Mouse (Mus musculus) midbrain, embryonic 10.5 days (tissue): ENCODE data around the gene Trim25. TPM values are rescaled to one million over a fixed set of nuclear protein-coding genes. Genes with fewer than 3 reads are reported as not detected.

Experiments
- DNase-seq: peaks from one replicate; pipeline ENCODE4 v3.0.0-alpha.2; 2017; ENCODE audit warnings: low spot score
- H3K27ac ChIP-seq: fragments of 300-500 bp; sonication (generic); replicated peaks from 2 replicates; pipeline ENCODE4 v1.5.1; 2016; ENCODE audit warnings: mild to moderate bottlenecking
- H3K27me3 ChIP-seq: fragments of 300-500 bp; sonication (generic); 2 replicates; pipeline ENCODE4 v1.6.1; 2016; ENCODE audit warnings: low read depth, mild to moderate bottlenecking; ENCODE audit not compliant: poor library complexity, severe bottlenecking
- H3K36me3 ChIP-seq: fragments of 300-500 bp; sonication (generic); 2 replicates; pipeline ENCODE4 v1.6.1; 2016; ENCODE audit warnings: mild to moderate bottlenecking, moderate library complexity
- H3K4me1 ChIP-seq: fragments of 300-500 bp; sonication (generic); 2 replicates; pipeline ENCODE4 v1.6.1; 2016
- H3K4me3 ChIP-seq: fragments of 300-500 bp; sonication (generic); 2 replicates; pipeline ENCODE4 v1.5.1; 2016; ENCODE audit warnings: mild to moderate bottlenecking, moderate library complexity
- H3K9me3 ChIP-seq: fragments of 300-500 bp; sonication (generic); replicated peaks from 2 replicates; pipeline ENCODE4 v1.6.1; 2016; ENCODE audit warnings: mild to moderate bottlenecking
- WGBS: fragments of 180-500 bp; shearing (Covaris S2); methylation state at CpG from one replicate; pipeline ENCODE4 v1.1.7; 2016; 5-methylcytosine and 5-hydroxymethylcytosine counted together
- polyA plus RNA-seq: library from polyadenylated mRNA; unstranded; fragments of >200 nt; fragmentation: Nextera tagmentation; extraction: Ambion mirVana; gene quantifications from 2 replicates; pipeline ENCODE4 v1.2.1, GENCODE M21; 2016

Gene Trim25
- polyA plus RNA-seq, 1 experiment from 2014 or later: 3.0 TPM

- no peaks in the 10 kb centered on the region for H3K9me3 ChIP-seq
- no peaks in the 10 kb centered on the region for H3K36me3 ChIP-seq
- 87% methylated on average over 5 of the region's 5 CpGs for WGBS
- no peaks in the 10 kb centered on the region for H3K27me3 ChIP-seq
- H3K4me3 ChIP-seq: no peak overlapping the region
- no peak for DNase-seq
- H3K4me1 ChIP-seq: no peaks in the 10 kb centered on the region
- no peak overlapping the region for H3K27ac ChIP-seq
Measured at GRCm38 (mm10) chr11:89012241-89012640, 13.1 kb downstream of the Trim25 start.

- no peak overlapping the region for H3K27ac ChIP-seq
- DNase-seq: no peak
- WGBS: 89% methylated on average over 9 of the region's 9 CpGs
Measured at GRCm38 (mm10) chr11:89017514-89018182, 18.5 kb downstream of the Trim25 start.

GRCm38 (mm10) chr11:89020681-89021305 lies 21.6 kb downstream of the Trim25 start:
- H3K36me3 ChIP-seq: no peaks in the 10 kb centered on the region
- no peaks in the 10 kb centered on the region for H3K27me3 ChIP-seq
- H3K4me1 ChIP-seq: peaks cover 15% of the 10 kb centered on the region
- WGBS: 72% methylated on average over 9 of the region's 9 CpGs
- no peak for DNase-seq
- no peaks in the 10 kb centered on the region for H3K9me3 ChIP-seq
- H3K4me3 ChIP-seq: no peak overlapping the region
- H3K27ac ChIP-seq: no peak overlapping the region

More at GRCm38 (mm10) chr11:89017514-89018182, 18.5 kb downstream of the Trim25 start:
- H3K27me3 ChIP-seq: no peaks in the 10 kb centered on the region
- H3K4me1 ChIP-seq: peaks cover 15% of the 10 kb centered on the region
- H3K36me3 ChIP-seq: no peaks in the 10 kb centered on the region
- H3K9me3 ChIP-seq: no peaks in the 10 kb centered on the region
- no peak overlapping the region for H3K4me3 ChIP-seq

- Histone ChIP-seq H3K27ac (no peak overlapping the region), H3K4me1 (peaks cover 15% of the 10 kb centered on the region), H3K27me3 (no peaks in the 10 kb centered on the region), H3K9me3 (no peaks in the 10 kb centered on the region), H3K36me3 (no peaks in the 10 kb centered on the region), H3K4me3 (no peak overlapping the region)
- no peak for DNase-seq
- 81% methylated on average over 7 of the region's 7 CpGs for WGBS
Measured at GRCm38 (mm10) chr11:89021687-89022086, 22.5 kb downstream of the Trim25 start.

GRCm38 (mm10) chr11:89022120-89022731 lies 23.1 kb downstream of the Trim25 start:
- no peak for DNase-seq
- Histone ChIP-seq H3K27ac (no peak overlapping the region), H3K27me3 (no peaks in the 10 kb centered on the region), H3K4me3 (no peak overlapping the region), H3K36me3 (no peaks in the 10 kb centered on the region), H3K4me1 (peaks cover 15% of the 10 kb centered on the region), H3K9me3 (no peaks in the 10 kb centered on the region)
- WGBS: 77% methylated on average over 8 of the region's 8 CpGs

GRCm38 (mm10) chr11:89023477-89023876 lies 24.3 kb downstream of the Trim25 start:
- peaks cover 15% of the 10 kb centered on the region for H3K4me1 ChIP-seq
- H3K9me3 ChIP-seq: no peaks in the 10 kb centered on the region
- no peaks in the 10 kb centered on the region for H3K36me3 ChIP-seq
- no peak for DNase-seq
- WGBS: 76% methylated on average over 10 of the region's 10 CpGs
- H3K27me3 ChIP-seq: no peaks in the 10 kb centered on the region
- no peak overlapping the region for H3K4me3 ChIP-seq
- no peak overlapping the region for H3K27ac ChIP-seq

GRCm38 (mm10) chr11:89024181-89024881 lies 25.2 kb downstream of the Trim25 start:
- no peaks in the 10 kb centered on the region for H3K36me3 ChIP-seq
- H3K9me3 ChIP-seq: no peaks in the 10 kb centered on the region
- WGBS: 82% methylated on average over 11 of the region's 11 CpGs
- no peak overlapping the region for H3K27ac ChIP-seq
- DNase-seq: no peak
- H3K4me1 ChIP-seq: peaks cover 15% of the 10 kb centered on the region
- H3K4me3 ChIP-seq: no peak overlapping the region
- no peaks in the 10 kb centered on the region for H3K27me3 ChIP-seq

- H3K36me3 ChIP-seq: no peaks in the 10 kb centered on the region
- no peaks in the 10 kb centered on the region for H3K9me3 ChIP-seq
- H3K27me3 ChIP-seq: no peaks in the 10 kb centered on the region
- H3K4me1 ChIP-seq: peaks cover 16% of the 10 kb centered on the region
- H3K27ac ChIP-seq: no peak overlapping the region
- no peak overlapping the region for H3K4me3 ChIP-seq
- no peak for DNase-seq
- WGBS: 82% methylated on average over 3 of the region's 3 CpGs
Measured at GRCm38 (mm10) chr11:89025603-89026002, 26.4 kb downstream of the Trim25 start.

- whole genome bisulfite sequencing: 94% methylated on average over 3 of the region's 3 CpGs
- Histone ChIP-seq H3K27me3 (no peaks in the 10 kb centered on the region), H3K27ac (no peak overlapping the region)
Measured at GRCm38 (mm10) chr11:89026117-89026516, 26.9 kb downstream of the Trim25 start.

GRCm38 (mm10) chr11:89027955-89028361 lies 28.8 kb downstream of the Trim25 start:
- H3K36me3 ChIP-seq: no peaks in the 10 kb centered on the region
- H3K27ac ChIP-seq: no peak overlapping the region
- H3K9me3 ChIP-seq: no peaks in the 10 kb centered on the region
- no peak overlapping the region for H3K4me3 ChIP-seq
- whole genome bisulfite sequencing: 81% methylated on average over 10 of the region's 10 CpGs
- peaks cover 5% of the 10 kb centered on the region; the same call in 1 of the 2 replicates for H3K4me1 ChIP-seq
- no peaks in the 10 kb centered on the region for H3K27me3 ChIP-seq
- DNase-seq: no peak

More at GRCm38 (mm10) chr11:89026117-89026516, 26.9 kb downstream of the Trim25 start:
- H3K4me1 ChIP-seq: peaks cover 12% of the 10 kb centered on the region
- no peaks in the 10 kb centered on the region for H3K36me3 ChIP-seq
- H3K4me3 ChIP-seq: no peak overlapping the region
- no peaks in the 10 kb centered on the region for H3K9me3 ChIP-seq
- no peak for DNase-seq

GRCm38 (mm10) chr11:89028871-89029405 lies 29.8 kb downstream of the Trim25 start:
- Histone ChIP-seq H3K4me1 (peaks cover 5% of the 10 kb centered on the region; the same call in 1 of the 2 replicates), H3K4me3 (no peak overlapping the region), H3K36me3 (no peaks in the 10 kb centered on the region), H3K27me3 (no peaks in the 10 kb centered on the region), H3K9me3 (no peaks in the 10 kb centered on the region), H3K27ac (no peak overlapping the region; the same call in 1 of the 2 replicates)
- no peak for DNase-seq
- WGBS: 66% methylated on average over 10 of the region's 10 CpGs

- DNase-seq: no peak
- no peak overlapping the region for H3K27ac ChIP-seq
- H3K9me3 ChIP-seq: no peaks in the 10 kb centered on the region
- no peaks in the 10 kb centered on the region for H3K36me3 ChIP-seq
- no peak overlapping the region for H3K4me3 ChIP-seq
- H3K27me3 ChIP-seq: no peaks in the 10 kb centered on the region
- WGBS: 76% methylated on average over 6 of the region's 6 CpGs
- H3K4me1 ChIP-seq: peaks cover 5% of the 10 kb centered on the region; the same call in 1 of the 2 replicates
Measured at GRCm38 (mm10) chr11:89030552-89030951, 31.4 kb downstream of the Trim25 start.
